Mouse (Mus musculus) neural tube, embryonic 12.5 days (tissue): ENCODE results near the gene Olfr1352. TPM values are rescaled to one million over a fixed set of nuclear protein-coding genes. Genes with fewer than 3 reads are reported as not detected.
"Not testable (repeated sequence)": the region's sequence is repeated elsewhere in the genome, so short reads cannot be mapped to it uniquely, and the experiment has no call there.

Experiments
- ATAC-seq: fragments of 200-750 bp; cut with Nextera tagmentation; 2 replicates; pipeline ENCODE4 v1.8.0; 2017; ENCODE audit warnings: low read depth, mild to moderate bottlenecking, moderate TSS enrichment, moderate library complexity; ENCODE audit not compliant: low FRiP score
- H3K27ac ChIP-seq: fragments of 300-500 bp; sonication (generic); 2 replicates; pipeline ENCODE4 v1.5.1; 2016
- H3K27me3 ChIP-seq: fragments of 300-500 bp; sonication (generic); replicated peaks from 2 replicates; pipeline ENCODE4 v1.6.1; 2016; ENCODE audit warnings: mild to moderate bottlenecking
- H3K36me3 ChIP-seq: fragments of 300-500 bp; sonication (generic); 2 replicates; pipeline ENCODE4 v1.6.1; 2016; ENCODE audit warnings: mild to moderate bottlenecking
- H3K4me1 ChIP-seq: fragments of 300-500 bp; sonication (generic); 2 replicates; pipeline ENCODE4 v1.6.1; 2016
- H3K4me2 ChIP-seq: fragments of 300-500 bp; sonication (generic); replicated peaks from 2 replicates; pipeline ENCODE4 v1.6.1; 2016; ENCODE audit warnings: mild to moderate bottlenecking
- H3K4me3 ChIP-seq: fragments of 300-500 bp; sonication (generic); 2 replicates; pipeline ENCODE4 v1.5.1; 2016
- H3K9ac ChIP-seq: fragments of 300-500 bp; sonication (generic); 2 replicates; pipeline ENCODE4 v1.6.1; 2016; ENCODE audit warnings: mild to moderate bottlenecking
- H3K9me3 ChIP-seq: fragments of 300-500 bp; sonication (generic); 2 replicates; pipeline ENCODE4 v1.6.1; 2016; ENCODE audit warnings: mild to moderate bottlenecking
- whole genome bisulfite sequencing: fragments of 180-500 bp; shearing (Covaris S2); methylation state at CpG from one replicate; pipeline ENCODE4 v1.1.7; 2016; 5-methylcytosine and 5-hydroxymethylcytosine counted together
- polyA plus RNA-seq: library from polyadenylated mRNA; unstranded; fragments of >200 nt; fragmentation: Nextera tagmentation; extraction: Ambion mirVana; gene quantifications from 2 replicates; pipeline ENCODE4 v1.2.1, GENCODE M21; 2016

Olfr1352 gene
- not detected in 2 replicates for polyA plus RNA-seq

DNA sequence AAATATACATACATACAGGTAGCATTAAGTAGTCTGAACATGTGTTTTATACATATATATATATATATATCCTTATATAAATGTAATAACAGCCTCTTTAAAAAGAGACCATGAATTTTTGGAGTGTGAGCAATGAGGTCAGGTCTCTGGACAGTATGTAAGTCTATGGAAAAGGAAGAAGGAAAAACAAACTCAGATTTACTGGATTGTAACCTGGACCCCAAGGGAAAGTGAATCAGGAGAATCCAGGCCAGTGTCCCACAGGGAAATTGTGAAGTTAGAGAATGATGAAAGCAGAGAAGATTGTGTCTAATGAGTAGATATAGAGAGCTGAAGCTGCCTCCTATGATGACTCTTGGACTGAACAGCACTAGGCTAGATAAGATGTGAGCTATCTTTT is at the start of gene Olfr1352:
TSS of gene Olfr1352 (plus strand) at position 301 of the 400 bp plus-strand sequence.
- no peak within 1 kb of the TSS for H3K9ac ChIP-seq
- no peak within 1 kb of the TSS for H3K4me2 ChIP-seq
- H3K27me3 ChIP-seq: no peaks in the 10 kb centered on the region
- no peak for ATAC-seq
- no peaks in the 10 kb centered on the region for H3K4me1 ChIP-seq
- no peak within 1 kb of the TSS for H3K4me3 ChIP-seq
- H3K9me3 ChIP-seq: no peaks in the 10 kb centered on the region
- no peak within 1 kb of the TSS for H3K27ac ChIP-seq
- no peaks in the 10 kb centered on the region for H3K36me3 ChIP-seq

- 87% methylated on average over 1 of the region's 1 CpGs for WGBS
- H3K36me3 ChIP-seq, ATAC-seq, H3K9me3 ChIP-seq, H3K4me2 ChIP-seq, H3K4me1 ChIP-seq, H3K27me3 ChIP-seq, H3K27ac ChIP-seq, H3K9ac ChIP-seq, H3K4me3 ChIP-seq: not testable (repeated sequence)
Measured at GRCm38 (mm10) chr10:78950336-78950735, 30.5 kb upstream of the Olfr1352 start, which contains the start of gene Olfr8. Gene Olfr8, plus strand, starts transcription at chr10:78950636.

DNA sequence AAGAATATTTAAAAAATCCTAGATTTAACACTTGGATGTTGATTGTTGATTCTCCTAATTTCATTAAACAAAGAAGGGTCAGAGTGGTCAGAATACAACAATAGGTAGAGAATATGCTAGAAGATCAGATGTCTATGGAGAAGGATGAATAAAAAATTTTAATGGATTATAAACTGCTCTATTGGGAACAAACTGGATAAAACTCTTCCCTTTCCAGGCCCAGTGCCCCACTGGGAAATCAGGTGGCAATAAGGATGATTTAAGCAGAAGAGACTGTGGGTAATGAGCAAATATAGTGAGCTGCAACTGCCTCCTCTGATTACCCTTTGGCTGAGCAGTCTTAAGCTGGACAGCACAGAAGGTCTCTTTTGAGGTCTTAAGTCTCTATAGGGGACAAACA is 17.8 kb upstream of the Olfr1352 start, which contains the start of gene Olfr1353:
TSS of gene Olfr1353 (plus strand) at position 301 of the 400 bp plus-strand sequence.
- not testable (repeated sequence) for H3K27me3 ChIP-seq, H3K4me2 ChIP-seq, H3K4me3 ChIP-seq, H3K36me3 ChIP-seq, ATAC-seq, H3K27ac ChIP-seq, H3K9me3 ChIP-seq, H3K9ac ChIP-seq, H3K4me1 ChIP-seq

GRCm38 (mm10) chr10:79012172-79012571 is 31.3 kb downstream of the Olfr1352 start, which contains the start of gene Olfr1351:
Gene Olfr1351, plus strand, starts transcription at chr10:79012472.
- no peaks in the 10 kb centered on the region for H3K27me3 ChIP-seq
- H3K9ac ChIP-seq: no peak within 1 kb of the TSS
- H3K27ac ChIP-seq: no peak within 1 kb of the TSS
- no peak for ATAC-seq
- no peak within 1 kb of the TSS for H3K4me2 ChIP-seq
- no peaks in the 10 kb centered on the region for H3K36me3 ChIP-seq
- WGBS: 81% methylated on average over 1 of the region's 1 CpGs
- H3K4me1 ChIP-seq: no peaks in the 10 kb centered on the region
- H3K9me3 ChIP-seq: no peaks in the 10 kb centered on the region
- no peak within 1 kb of the TSS for H3K4me3 ChIP-seq

GRCm38 (mm10) chr10:79028441-79028840 is 47.6 kb downstream of the Olfr1352 start, which contains the start of gene Olfr57:
Gene Olfr57, plus strand, starts transcription at chr10:79028741.
- Histone ChIP-seq H3K4me1 (no peaks in the 10 kb centered on the region), H3K36me3 (no peaks in the 10 kb centered on the region), H3K27me3 (no peaks in the 10 kb centered on the region), H3K27ac (no peak within 1 kb of the TSS), H3K9me3 (peaks cover 6% of the 10 kb centered on the region; the same call in 1 of the 2 replicates), H3K4me2 (no peak within 1 kb of the TSS), H3K9ac (no peak within 1 kb of the TSS), H3K4me3 (no peak within 1 kb of the TSS)
- no peak for ATAC-seq

Other genes with a start within 250 kb of the Olfr1352 start
- not detected in 2 replicates for gene Ccdc105, start 228.0 kb upstream of the Olfr1352 start, polyA plus RNA-seq
- gene Slc1a6, start 200.6 kb upstream of the Olfr1352 start, polyA plus RNA-seq: 1.8 and 2.8 TPM in 2 replicates
- gene Olfr1356, start 128.9 kb upstream of the Olfr1352 start, polyA plus RNA-seq: not detected in 2 replicates
- gene Olfr1355, start 105.5 kb upstream of the Olfr1352 start, polyA plus RNA-seq: not detected in 2 replicates
- gene Olfr1354, start 67.9 kb upstream of the Olfr1352 start, polyA plus RNA-seq: not detected in 2 replicates
- gene Olfr8, start 30.4 kb upstream of the Olfr1352 start, polyA plus RNA-seq: not detected in 2 replicates
- gene Olfr1353, start 17.7 kb upstream of the Olfr1352 start, polyA plus RNA-seq: not detected in 2 replicates
- gene Olfr1351, start 31.4 kb downstream of the Olfr1352 start, polyA plus RNA-seq: not detected in 2 replicates
- 0.15 and 0.24 TPM in 2 replicates for gene Olfr57, start 47.7 kb downstream of the Olfr1352 start, polyA plus RNA-seq
- gene 2610008E11Rik, start 116.5 kb downstream of the Olfr1352 start, polyA plus RNA-seq: 44.8 and 45.3 TPM in 2 replicates
- gene Vmn2r80, start 167.7 kb downstream of the Olfr1352 start, polyA plus RNA-seq: not detected in 2 replicates